Mouse (Mus musculus) heart, embryonic 11.5 days (tissue): ENCODE measurements around the gene Adgrd1. TPM values are rescaled to one million over a fixed set of nuclear protein-coding genes. Genes with fewer than 3 reads are reported as not detected.

ENCODE experiments used
- ATAC-seq: fragments of 200-750 bp; cut with Nextera tagmentation; replicated peaks from 2 replicates; pipeline ENCODE4 v1.8.0; 2017; ENCODE audit warnings: moderate library complexity; ENCODE audit not compliant: insufficient number of reproducible peaks, low FRiP score, low TSS enrichment
- H3K27ac ChIP-seq: fragments of 300-500 bp; sonication (generic); 2 replicates; pipeline ENCODE4 v1.5.1; 2014; ENCODE audit warnings: mild to moderate bottlenecking, low read depth, low read length
- H3K27me3 ChIP-seq: fragments of 300-500 bp; sonication (generic); 2 replicates; pipeline ENCODE4 v1.6.1; 2014; ENCODE audit warnings: mild to moderate bottlenecking, low read length, mixed read lengths; ENCODE audit not compliant: control insufficient read depth, insufficient read depth
- H3K36me3 ChIP-seq: fragments of 300-500 bp; sonication (generic); 2 replicates; pipeline ENCODE4 v1.6.1; 2014; ENCODE audit warnings: mild to moderate bottlenecking, low read length, moderate library complexity, mixed read lengths; ENCODE audit not compliant: control insufficient read depth, insufficient read depth
- H3K4me1 ChIP-seq: fragments of 300-500 bp; sonication (generic); 2 replicates; pipeline ENCODE4 v1.6.1; 2014; ENCODE audit warnings: low read length; ENCODE audit not compliant: control insufficient read depth, insufficient read depth
- H3K4me2 ChIP-seq: fragments of 300-500 bp; sonication (generic); 2 replicates; pipeline ENCODE4 v1.6.1; 2014; ENCODE audit warnings: mild to moderate bottlenecking, moderate library complexity
- H3K4me3 ChIP-seq: fragments of 300-500 bp; sonication (generic); 2 replicates; pipeline ENCODE4 v1.5.1; 2014; ENCODE audit warnings: low read depth, low read length
- H3K9ac ChIP-seq: fragments of 300-500 bp; sonication (generic); 2 replicates; pipeline ENCODE4 v1.6.1; 2014; ENCODE audit warnings: mild to moderate bottlenecking, low read depth, low read length, moderate library complexity
- H3K9me3 ChIP-seq: fragments of 300-500 bp; sonication (generic); replicated peaks from 2 replicates; pipeline ENCODE4 v1.6.1; 2016; ENCODE audit warnings: low read length; ENCODE audit not compliant: control insufficient read depth
- WGBS: fragments of 180-500 bp; shearing (Covaris S2); extraction: QIAGEN DNeasy Blood & Tissue Kit; methylation state at CpG from one replicate; pipeline ENCODE4 v1.1.7; 2014; ENCODE audit not compliant: insufficient replicate concordance; 5-methylcytosine and 5-hydroxymethylcytosine counted together
- polyA plus RNA-seq: library from polyadenylated mRNA; unstranded; fragments of >200 nt; fragmentation: Nextera tagmentation; extraction: Ambion mirVana; gene quantifications from 2 replicates; pipeline ENCODE4 v1.2.1, GENCODE M21; 2014

Gene Adgrd1
- polyA plus RNA-seq, 1 experiment from 2014 or later: 0.31 TPM

GRCm38 (mm10) chr5:129113741-129114476, 17.4 kb downstream of the Adgrd1 start:
- Histone ChIP-seq H3K9ac (no peak overlapping the region), H3K27ac (no peak overlapping the region), H3K27me3 (no peaks in the 10 kb centered on the region), H3K9me3 (no peaks in the 10 kb centered on the region), H3K4me3 (no peak overlapping the region), H3K4me1 (no peaks in the 10 kb centered on the region), H3K36me3 (no peaks in the 10 kb centered on the region), H3K4me2 (no peak overlapping the region)
- WGBS: 71% methylated on average over 13 of the region's 13 CpGs
- no peak for ATAC-seq

GRCm38 (mm10) chr5:129116299-129116698, 19.7 kb downstream of the Adgrd1 start:
- H3K4me1 ChIP-seq: no peaks in the 10 kb centered on the region
- ATAC-seq: no peak
- H3K9ac ChIP-seq: no peak overlapping the region
- no peak overlapping the region for H3K4me2 ChIP-seq
- no peaks in the 10 kb centered on the region for H3K27me3 ChIP-seq
- H3K4me3 ChIP-seq: no peak overlapping the region
- 68% methylated on average over 8 of the region's 8 CpGs for WGBS
- H3K27ac ChIP-seq: no peak overlapping the region
- no peaks in the 10 kb centered on the region for H3K36me3 ChIP-seq
- no peaks in the 10 kb centered on the region for H3K9me3 ChIP-seq

DNA sequence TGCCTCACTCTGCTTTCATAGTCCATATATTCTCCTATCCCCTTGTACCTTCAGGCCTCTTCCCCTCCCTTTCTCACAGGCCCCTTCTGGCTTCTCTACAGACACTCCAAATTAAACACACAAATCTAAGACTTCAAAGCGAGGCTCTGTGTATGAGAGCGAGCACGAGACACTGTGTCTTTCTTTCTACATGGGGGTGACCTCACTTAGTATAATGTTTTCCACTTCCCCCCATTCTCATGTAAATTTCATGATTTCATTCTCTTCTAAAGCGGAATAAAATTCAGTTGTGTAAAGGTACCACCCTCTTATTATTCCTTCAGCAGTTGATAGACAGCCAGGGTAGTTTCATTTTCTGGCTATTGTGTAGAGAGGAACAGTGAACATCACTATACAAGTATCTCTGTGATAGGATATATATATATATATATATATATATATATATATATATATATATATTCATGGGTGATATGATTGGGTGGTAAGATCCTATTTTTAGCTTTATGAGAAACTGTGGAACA, 21.1 kb downstream of the Adgrd1 start:
- Histone ChIP-seq H3K27ac (no peak overlapping the region), H3K9ac (no peak overlapping the region), H3K36me3 (no peaks in the 10 kb centered on the region), H3K4me2 (no peak overlapping the region), H3K9me3 (no peaks in the 10 kb centered on the region), H3K4me1 (no peaks in the 10 kb centered on the region), H3K27me3 (no peaks in the 10 kb centered on the region), H3K4me3 (no peak overlapping the region)
- 86% methylated on average over 4 of the region's 4 CpGs for whole genome bisulfite sequencing
- ATAC-seq: no peak

DNA sequence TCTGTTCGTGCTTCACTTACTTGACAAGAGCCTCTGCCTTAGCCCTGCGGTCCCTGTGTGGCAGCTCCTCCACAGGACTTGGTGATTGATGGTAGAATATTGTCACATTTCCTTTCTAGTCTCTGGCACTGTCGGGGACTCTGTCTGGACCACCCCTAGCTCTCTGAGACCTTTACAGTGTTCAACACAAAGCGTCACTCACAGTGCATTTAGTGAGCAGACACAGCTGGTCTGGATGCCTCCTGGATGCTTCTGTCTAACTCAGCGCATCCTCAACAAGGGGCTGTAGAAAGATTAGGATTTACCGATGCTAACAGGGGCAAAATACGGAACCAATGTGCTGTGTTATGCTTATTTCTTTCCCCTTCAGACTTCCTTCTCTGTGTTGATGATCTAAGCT, 22.0 kb downstream of the Adgrd1 start:
- Histone ChIP-seq H3K9ac (no peak overlapping the region), H3K36me3 (no peaks in the 10 kb centered on the region), H3K9me3 (no peaks in the 10 kb centered on the region), H3K4me1 (no peaks in the 10 kb centered on the region), H3K4me2 (no peak overlapping the region), H3K27ac (no peak overlapping the region), H3K4me3 (no peak overlapping the region), H3K27me3 (no peaks in the 10 kb centered on the region)
- WGBS: 51% methylated on average over 7 of the region's 7 CpGs
- ATAC-seq: no peak

- no peak for ATAC-seq
- Histone ChIP-seq H3K9ac (no peak overlapping the region), H3K4me3 (no peak overlapping the region), H3K27ac (no peak overlapping the region), H3K36me3 (no peaks in the 10 kb centered on the region), H3K4me1 (no peaks in the 10 kb centered on the region), H3K9me3 (no peaks in the 10 kb centered on the region), H3K27me3 (no peaks in the 10 kb centered on the region), H3K4me2 (no peak overlapping the region)
- WGBS: 65% methylated on average over 4 of the region's 4 CpGs
Observed at GRCm38 (mm10) chr5:129119146-129119545, 22.6 kb downstream of the Adgrd1 start.

DNA sequence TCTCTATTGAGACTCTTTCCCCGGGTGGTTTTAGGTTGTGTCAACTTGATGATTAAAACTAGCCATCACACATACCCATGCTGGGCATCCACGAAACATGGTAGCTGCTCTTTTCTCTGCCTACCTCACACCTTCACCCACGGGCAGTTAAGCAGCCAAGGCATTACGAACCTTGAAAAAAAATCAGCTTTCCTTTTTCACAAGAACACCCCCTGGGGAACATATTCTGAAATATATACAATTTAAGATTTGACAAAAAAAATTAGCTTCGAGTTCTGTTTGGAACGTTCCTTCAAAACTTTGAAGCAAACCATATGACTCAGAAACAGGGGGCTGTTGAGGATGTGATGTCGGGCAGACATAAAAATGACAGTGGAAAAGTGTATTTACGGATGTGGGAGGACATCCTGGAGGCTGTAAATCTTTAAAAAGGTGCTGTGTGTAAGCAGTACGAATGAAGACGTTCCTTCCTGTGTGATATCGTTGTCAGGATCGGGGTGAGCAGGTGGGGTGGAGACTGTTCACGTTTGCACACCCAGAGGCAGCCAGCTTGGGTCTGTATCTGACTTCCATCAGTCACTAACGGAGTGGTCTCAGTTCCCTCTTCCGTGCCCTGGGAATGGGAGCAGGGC, 25.2 kb downstream of the Adgrd1 start:
- H3K4me3 ChIP-seq: no peak overlapping the region
- no peak overlapping the region for H3K9ac ChIP-seq
- 79% methylated on average over 15 of the region's 15 CpGs for WGBS
- no peaks in the 10 kb centered on the region for H3K36me3 ChIP-seq
- H3K9me3 ChIP-seq: no peaks in the 10 kb centered on the region
- H3K27ac ChIP-seq: no peak overlapping the region
- ATAC-seq: no peak
- H3K4me2 ChIP-seq: no peak overlapping the region
- H3K4me1 ChIP-seq: no peaks in the 10 kb centered on the region
- no peaks in the 10 kb centered on the region; the same call in 1 of the 2 replicates for H3K27me3 ChIP-seq

DNA sequence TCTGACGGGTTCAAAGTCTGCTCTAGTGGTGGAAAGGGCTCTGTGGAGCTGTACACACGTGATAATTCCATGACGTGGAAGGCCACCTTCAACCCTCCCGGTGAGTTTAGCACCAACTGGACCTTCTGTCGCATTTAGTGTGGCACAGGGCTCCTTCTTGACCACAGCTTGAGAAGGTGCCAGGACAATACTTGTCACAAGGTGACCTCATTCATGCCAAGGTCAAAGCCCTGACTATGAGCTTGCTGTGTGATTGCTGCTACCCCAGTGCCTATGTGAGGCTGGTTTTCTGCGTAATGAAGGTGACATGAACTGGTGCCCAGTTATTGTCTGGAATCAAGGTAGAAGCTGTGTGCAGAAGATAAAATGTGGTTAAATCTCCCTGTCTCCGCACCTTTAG, 25.9 kb downstream of the Adgrd1 start:
- no peak overlapping the region for H3K4me3 ChIP-seq
- WGBS: 81% methylated on average over 7 of the region's 7 CpGs
- no peaks in the 10 kb centered on the region for H3K36me3 ChIP-seq
- no peak overlapping the region for H3K4me2 ChIP-seq
- no peaks in the 10 kb centered on the region for H3K9me3 ChIP-seq
- no peak overlapping the region for H3K27ac ChIP-seq
- no peaks in the 10 kb centered on the region; the same call in 1 of the 2 replicates for H3K27me3 ChIP-seq
- no peak for ATAC-seq
- H3K4me1 ChIP-seq: no peaks in the 10 kb centered on the region
- no peak overlapping the region for H3K9ac ChIP-seq

- H3K4me1 ChIP-seq: no peaks in the 10 kb centered on the region
- WGBS: 47% methylated on average over 11 of the region's 11 CpGs
- H3K4me3 ChIP-seq: no peak overlapping the region
- H3K27ac ChIP-seq: no peak overlapping the region
- H3K4me2 ChIP-seq: no peak overlapping the region
- no peaks in the 10 kb centered on the region; the same call in 1 of the 2 replicates for H3K27me3 ChIP-seq
- no peak overlapping the region for H3K9ac ChIP-seq
- no peaks in the 10 kb centered on the region for H3K36me3 ChIP-seq
- ATAC-seq: no peak
- H3K9me3 ChIP-seq: no peaks in the 10 kb centered on the region
Observed at GRCm38 (mm10) chr5:129124070-129124828, 27.7 kb downstream of the Adgrd1 start.
